Mouse (Mus musculus): ENCODE data around the gene Bex4. TPM values are rescaled to one million over a fixed set of nuclear protein-coding genes. Genes with fewer than 3 reads are reported as not detected.
"Not testable (repeated sequence)": the region's sequence is repeated elsewhere in the genome, so short reads cannot be mapped to it uniquely, and the experiment has no call there.

The Bex4 gene
- total RNA-seq (2021), result under 1 TPM; 0.74 to 0.96 TPM
- long read RNA-seq, experiment 1, partial matches to known transcripts, result 1 of 2 reads
- long read RNA-seq, experiment 1, other reads (novel, unspliced or antisense), result 0 of 2 reads
- long read RNA-seq, experiment 2, partial matches to known transcripts, result 0 of 2 reads
- long read RNA-seq, experiment 2, other reads (novel, unspliced or antisense), result 0 of 2 reads

DNA sequence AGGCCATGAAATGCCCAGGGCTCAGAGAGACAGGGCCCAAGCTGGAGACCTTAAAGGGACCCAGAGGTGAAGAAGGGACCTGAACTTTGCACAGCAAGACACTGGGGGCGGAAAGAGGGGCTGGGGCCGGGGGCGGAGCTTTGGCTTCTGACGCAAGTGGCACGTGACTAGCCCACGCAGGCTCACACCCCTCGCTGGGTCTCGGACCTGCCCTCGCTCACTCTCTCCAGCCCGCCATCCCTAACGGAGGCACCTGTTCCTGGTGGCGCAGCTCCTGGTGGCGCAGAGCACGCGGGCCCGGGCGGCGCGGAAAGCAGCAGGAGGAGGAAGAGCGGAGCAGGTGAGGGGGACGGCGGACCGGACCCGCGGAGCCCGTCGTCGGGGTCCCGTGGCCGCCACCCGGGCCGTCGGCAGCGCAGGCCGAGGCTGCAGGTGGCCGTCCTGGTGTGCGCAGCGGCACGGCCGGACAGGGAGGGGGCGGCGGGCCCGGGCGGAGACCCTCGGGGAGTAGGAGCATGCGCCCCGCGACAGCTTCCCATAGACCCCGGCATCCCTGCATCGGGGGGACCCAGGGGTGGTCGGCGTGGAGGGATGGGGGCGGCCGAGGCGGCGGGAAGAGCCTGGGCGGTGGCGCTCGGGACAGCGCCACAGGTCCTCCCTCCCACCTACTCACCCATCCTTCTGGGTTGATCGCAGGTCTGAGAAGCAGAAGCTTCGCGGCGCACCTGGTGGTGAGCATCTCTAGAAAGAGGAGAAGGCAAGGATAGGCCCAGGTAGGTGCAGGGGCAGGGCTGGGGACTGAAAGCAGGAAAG lies at the start of gene Bex4:
Bex4 (plus strand) TSS at position 170 of the 813 bp plus-strand sequence.
- not testable (repeated sequence) for DNase-seq (ENCODE audit: low spot score in 2 of 2)

DNA sequence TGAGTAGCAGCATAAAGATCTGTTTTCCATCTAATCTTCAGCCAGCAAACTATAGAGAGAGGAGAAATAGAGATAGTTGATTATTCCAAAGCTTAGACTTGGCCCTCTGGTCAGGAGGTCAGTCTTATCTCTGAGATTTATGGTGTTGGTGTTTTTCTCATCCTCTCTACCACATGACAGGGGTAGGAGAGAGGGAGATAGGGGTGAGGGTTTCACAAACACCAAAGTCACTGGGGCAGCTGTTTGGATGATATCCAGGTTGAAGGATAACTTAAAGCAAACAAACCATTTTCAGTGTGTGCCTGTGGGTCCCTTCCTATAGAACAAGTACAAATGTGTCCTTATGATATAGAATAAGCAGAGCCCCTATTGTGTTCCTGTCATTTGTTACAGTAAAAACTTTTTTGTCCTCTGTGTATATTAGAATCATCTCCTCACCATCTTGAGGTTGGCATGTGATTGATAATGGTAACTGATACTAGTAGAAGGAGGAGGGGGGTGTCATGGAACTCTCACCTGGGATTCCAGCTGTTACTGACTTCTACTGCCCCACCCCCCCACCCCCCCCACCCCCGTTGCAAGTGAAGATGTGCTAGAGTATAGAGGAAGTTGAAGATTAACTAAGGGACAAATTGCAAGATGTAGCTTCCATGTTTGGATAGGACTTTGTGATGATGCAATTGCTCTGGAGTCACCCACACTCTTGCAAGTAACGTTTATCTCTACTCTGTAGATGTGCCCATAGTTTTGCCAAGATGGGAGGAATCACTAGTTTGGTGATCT lies 46.1 kb upstream of the Bex4 start:
- no peak for DNase-seq (ENCODE audit: low spot score in 2 of 2)

DNA sequence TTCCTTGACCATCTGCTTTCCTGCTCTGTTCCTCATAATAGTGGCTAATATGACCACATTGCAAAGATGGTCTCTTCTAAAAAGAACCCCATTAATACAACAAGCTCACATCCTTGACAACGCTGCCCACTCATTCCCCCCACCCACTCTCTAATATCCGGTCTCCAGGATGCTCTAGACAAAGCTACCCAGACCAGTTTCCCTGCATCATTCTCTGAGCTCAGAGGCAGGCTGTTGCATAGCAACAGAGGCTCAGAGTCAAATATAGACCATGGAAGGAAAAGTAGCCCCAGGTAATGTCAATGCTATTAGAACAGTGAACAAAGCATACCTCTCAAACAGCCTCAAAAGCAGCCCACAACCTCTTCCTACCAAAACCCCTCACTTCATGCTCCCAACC lies 44.4 kb upstream of the Bex4 start:
- no peak for DNase-seq (ENCODE audit: low spot score in 2 of 2)

DNA sequence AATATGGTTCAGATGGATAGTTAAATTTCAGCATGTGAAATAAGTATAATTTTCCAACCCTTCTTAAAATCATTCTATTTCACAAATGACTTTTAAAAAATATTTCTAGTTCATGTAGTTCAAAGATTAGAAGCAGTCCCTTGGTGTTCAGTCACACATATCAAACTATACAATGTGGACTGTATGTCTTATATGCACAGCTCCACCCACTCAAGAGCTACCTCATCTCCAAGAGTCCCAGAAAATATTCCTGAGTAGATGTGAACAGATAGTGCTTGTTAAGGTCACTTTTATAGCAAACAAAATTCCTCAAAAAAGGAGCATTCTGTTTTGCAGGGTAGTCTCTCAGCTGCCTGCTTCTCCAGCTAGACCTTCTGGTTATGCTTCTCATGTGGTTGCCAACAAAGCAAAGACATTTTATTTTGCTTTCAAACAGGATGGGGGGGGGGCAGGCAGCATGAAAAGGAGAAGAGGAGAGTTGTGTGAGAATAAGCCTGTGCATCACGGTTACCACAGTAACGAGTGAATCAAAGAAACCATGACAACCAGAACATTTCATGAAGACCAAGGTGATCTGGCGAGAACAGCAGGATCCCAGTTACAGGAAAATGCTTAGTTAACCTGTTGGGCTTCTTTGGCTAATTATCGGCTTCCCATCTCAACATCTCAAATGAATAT lies 34.6 kb upstream of the Bex4 start:
- DNase-seq (ENCODE audit: low spot score in 2 of 2), result no peak

DNA sequence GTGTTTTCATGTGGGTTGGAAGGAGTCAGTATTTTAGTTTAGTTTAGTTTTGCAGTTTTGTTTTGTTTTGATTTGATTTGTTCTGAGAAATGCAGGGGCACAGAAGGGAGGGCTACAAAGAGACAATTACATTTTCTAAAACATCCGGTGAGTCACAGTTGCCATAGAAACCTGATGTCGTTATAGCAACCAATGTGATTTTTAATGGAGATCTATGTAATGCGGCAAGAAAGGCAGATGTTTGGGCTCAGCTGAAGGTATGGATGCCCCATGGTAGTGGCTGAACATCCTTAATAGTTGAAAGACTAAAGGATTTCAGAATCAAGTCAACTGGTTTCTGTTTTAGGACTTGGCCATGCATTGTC lies 34.1 kb upstream of the Bex4 start:
- no peak for DNase-seq (ENCODE audit: low spot score in 2 of 2)

DNA sequence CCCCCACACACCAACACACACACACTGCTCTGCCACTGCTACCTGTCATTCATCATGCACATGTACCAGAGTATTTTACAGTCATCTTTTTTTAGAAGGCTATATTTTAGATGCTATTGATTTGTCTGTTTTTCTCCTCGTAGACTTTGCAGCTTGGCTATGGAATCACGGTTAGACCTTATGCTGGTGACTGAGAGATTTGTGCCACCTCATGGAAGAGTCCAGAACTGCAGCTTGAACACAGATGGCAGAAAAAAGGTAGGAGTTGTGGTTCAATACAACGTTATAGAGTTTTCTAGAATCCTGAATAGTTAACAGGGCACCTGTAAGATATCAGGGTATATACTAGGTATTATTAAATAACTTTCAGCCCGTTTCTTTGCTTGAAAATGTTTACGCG lies 30.9 kb upstream of the Bex4 start:
- DNase-seq (ENCODE audit: low spot score in 2 of 2), result no peak

DNA sequence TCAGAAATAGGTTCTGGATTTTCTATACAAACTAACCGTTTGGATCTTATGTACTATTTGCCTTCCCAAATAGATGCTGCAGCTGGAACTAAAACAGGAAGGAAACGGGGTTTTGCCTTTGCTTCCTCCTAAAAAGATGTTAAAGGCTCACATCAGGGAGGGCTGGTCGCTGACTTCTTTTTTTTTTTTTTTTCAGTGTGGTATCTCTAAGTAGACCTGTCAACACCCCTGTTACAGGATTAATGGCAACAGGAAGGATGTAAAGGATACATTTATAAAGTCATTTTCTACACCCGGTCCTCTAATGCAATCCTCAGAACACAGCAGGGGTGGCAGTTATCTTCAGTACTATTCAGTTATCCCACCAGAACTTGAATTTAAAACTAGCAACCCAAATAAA lies 23.8 kb upstream of the Bex4 start:
- no peak for DNase-seq (ENCODE audit: low spot score in 2 of 2)

DNA sequence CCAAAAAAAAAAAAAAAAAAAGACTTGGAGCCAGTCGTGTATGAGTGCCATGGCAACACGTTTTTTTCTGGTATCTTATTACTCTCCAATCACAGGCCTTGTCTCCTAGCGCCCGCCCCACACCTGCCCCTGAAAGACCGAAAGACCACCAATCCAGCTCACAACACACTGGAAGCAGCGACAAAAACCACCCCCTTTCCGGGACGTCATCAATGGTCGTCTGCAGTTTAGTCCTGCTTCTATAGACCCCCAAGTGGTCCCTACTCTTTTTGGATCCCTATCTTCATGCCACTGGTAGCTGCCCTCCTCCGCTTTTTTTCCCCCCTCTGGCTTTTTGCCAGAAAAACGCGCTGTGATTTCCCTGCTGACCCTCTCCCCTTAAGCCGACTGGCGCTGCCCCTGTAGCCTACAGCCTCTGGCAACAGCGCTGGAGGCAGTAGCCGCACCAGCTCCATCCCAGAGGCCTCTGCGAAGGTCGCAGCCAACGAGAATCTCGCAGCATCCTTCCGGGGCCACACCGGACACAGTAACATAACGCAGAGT lies 23.3 kb upstream of the Bex4 start:
- DNase-seq (ENCODE audit: low spot score in 2 of 2), result peak in 1 of 2 experiments; percentile 16

DNA sequence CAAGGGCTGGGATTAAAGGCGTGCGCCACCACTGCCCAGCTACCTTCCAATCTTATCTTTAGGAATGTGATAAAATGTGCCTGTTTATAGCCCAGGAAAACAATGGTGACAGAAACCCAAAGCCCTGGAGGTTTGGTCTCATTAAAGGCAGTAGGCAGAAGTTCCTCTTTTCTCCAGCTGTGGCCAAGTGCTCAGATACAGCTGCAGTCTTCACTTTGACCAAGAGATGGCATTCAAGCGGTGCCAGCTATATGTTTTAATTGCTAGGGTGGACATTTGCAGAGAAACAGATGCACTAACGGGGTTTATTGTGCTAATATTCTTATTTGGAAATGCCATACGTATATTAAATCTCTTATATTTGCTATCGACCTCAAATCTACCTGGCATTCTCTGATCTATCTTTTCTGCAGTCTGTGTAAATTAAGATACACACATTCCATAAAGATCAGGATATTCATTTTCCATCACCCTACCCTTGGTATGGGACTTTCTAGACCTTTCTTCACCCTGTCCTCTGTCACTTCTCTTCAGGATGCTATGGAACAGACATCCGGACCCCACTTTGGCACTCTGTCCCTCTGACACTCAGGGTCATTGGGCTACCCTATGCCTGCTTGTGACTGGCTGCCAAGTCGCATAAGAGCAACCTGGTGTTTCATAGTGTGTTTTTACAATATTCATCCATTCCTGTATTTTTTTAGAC lies 11.6 kb upstream of the Bex4 start:
- DNase-seq (ENCODE audit: low spot score in 2 of 2), result no peak

DNA sequence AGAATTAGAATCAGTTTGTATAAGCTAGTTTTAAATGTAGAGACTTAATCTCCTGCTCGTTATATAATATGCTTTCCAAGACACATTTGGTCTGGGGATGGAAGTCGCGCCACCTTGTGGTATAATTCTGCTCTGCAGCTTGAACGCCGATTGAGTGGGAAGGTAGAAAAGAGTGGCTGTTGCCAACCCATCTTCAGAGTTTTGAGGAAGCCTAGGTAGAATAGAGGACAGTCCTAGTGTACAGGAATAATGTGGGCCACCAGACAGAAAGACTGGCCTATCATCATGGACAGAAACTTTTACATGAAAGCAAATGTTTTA lies 11.1 kb upstream of the Bex4 start:
- peak in 1 of 2 experiments; percentile 24 for DNase-seq (ENCODE audit: low spot score in 2 of 2)

DNA sequence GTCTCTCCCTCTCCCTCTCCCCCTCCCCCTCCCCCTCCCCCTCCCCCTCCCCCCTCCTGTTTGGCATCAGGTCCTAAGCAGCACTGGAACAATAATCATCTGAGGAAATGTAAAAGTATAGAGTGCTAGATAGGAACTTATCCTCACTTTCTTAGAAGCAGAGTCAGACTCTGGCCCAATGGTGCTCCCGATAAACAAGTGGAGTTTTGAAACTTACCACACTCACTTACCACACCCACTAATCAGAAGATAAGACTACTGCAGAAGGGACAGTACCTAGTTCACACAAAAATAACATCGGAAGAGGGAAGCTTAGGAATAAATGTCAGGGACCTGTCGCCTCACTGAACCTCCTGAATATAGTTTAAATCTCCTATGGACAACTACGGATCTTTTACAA lies 3.2 kb upstream of the Bex4 start:
- no peak for DNase-seq (ENCODE audit: low spot score in 2 of 2)

DNA sequence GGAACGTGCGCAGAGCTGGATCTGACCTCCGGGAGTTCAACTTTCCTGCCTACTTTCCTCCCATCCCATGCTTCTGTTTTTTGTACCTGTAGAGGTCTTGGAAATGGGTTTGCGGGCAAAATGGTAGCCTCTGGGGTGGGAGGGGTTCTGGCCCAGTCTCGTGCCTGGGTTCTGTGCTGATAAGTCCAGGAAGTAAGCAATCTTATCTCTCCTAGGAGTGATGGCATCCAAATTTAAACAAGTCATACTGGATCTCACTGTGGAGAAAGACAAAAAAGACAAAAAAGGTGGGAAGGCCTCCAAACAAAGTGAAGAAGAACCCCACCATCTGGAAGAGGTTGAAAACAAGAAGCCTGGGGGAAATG lies 826 bp downstream of the Bex4 start:
- DNase-seq (ENCODE audit: low spot score in 2 of 2), result not testable (repeated sequence)

DNA sequence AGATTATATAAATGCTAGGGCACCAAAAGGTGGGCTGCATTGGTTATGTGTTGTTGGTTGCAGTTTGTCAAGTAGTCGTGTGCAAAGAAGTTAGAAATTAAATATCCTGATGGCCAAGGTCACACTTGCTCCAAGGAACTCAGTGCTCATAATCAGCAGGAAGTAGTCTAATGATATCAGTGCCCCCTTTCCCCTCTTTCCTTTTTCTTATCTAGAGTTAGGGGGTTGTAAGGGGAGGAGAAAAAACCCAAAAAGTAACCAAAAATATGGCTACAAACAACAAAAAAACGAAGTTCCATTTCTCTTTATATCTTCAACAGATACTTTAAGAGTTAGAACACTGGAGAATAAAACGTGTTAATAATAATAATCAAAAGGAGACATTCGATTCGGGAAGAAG lies 2.6 kb downstream of the Bex4 start:
- DNase-seq (ENCODE audit: low spot score in 2 of 2), result no peak

DNA sequence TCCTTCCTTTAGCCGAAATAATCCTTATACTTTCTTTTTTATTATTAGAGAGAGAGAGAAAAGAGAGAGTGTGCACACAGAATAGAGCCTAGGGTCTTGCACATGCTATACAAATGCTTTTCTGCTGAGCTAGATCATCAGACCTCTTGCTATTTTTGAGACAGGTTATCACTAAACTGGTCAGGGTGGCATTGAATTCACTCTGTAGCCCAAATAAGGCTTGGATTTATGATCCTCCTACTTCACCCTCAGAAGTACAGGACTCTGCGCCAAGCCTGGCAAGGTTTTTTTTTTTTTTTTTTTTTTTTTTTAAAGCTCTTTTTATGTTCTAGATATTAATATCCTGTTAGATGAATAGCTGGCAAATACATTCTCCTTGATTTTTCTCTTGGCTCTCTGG lies 4.9 kb downstream of the Bex4 start:
- no peak for DNase-seq (ENCODE audit: low spot score in 2 of 2)

DNA sequence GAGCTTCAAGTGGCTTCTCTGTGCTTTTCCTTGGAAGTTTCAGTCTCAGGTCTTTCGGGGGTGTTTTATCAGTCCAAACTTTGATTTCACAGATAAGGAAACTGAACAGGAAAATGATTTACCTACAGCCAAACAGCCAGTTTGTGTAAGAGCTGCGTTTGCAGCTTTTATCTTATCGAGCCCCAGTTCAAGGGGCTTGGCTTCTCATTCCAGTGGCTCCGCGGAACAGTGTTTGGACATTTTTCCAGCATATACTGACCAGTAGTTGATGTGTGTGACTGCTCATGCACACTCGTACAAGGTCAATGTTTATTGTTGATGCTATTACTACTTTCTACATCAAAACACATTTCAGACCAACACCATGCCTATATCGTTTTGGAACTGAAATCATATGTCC lies 5.4 kb downstream of the Bex4 start:
- no peak for DNase-seq (ENCODE audit: low spot score in 2 of 2)

DNA sequence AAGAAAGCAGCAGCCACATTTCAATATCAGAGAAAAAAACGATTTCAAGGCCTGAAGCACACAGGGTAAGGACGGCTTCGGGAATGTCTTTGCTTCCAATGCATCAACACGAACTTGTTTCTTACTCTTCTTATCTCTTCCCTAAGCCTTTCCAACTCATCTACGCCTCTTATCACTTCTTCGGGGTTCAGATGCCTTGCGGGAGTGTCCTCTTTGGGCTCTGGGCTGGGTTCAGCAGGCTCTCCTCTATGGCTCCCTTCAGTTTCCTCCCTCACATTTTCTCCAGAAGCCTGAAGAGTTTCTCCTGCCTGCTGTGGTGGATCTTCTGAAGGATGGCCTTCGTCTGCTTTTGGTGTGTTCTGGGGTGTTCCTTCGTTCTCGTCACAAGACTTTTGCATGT lies 31.8 kb downstream of the Bex4 start:
- DNase-seq (ENCODE audit: low spot score in 2 of 2), result no peak

DNA sequence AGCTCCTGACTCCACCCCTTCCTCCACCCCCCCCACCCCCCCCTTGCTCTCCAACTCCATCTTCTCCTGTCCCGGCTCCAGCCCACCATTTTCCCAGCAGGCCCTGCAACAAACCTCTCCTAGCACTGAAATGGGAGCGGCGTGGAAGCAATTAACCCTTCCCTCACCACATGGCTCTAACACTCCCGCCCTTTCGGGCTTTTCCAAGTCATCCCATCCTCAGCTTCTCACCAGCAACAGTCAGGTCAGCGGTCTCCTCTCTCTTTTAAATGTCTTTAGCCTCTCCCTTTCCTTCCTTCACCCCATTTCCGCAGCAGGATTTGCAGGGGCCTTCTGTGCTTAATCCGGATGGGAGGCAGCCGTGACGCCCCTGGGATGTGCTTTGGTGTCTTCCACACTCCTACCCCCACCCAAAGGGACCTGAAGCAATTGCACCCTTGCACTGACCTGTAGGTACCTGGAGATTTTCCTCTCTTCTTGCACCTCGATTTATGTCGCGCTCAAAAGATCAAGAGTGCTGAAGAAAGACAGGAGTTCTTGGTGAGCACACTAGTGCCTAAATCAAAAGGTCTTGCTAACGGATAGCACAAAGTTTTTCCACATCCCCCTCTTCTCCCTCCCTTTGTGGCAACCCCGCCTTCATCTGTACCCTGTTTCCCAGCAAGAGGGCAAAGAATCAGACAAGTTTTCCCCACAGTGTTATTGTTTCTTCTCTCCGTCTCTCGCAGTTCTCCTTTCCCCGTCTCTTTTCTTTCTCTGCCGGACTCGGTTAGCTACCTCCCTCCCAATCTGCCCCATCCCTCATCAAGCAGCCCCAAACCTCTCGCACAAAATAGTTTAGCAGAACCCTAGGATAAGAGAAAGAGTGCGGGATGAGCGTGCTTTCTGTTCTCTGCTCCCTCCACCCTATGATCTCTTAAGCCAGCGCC lies 32.7 kb downstream of the Bex4 start:
- peak in 1 of 2 experiments; percentile 62 for DNase-seq (ENCODE audit: low spot score in 2 of 2)

DNA sequence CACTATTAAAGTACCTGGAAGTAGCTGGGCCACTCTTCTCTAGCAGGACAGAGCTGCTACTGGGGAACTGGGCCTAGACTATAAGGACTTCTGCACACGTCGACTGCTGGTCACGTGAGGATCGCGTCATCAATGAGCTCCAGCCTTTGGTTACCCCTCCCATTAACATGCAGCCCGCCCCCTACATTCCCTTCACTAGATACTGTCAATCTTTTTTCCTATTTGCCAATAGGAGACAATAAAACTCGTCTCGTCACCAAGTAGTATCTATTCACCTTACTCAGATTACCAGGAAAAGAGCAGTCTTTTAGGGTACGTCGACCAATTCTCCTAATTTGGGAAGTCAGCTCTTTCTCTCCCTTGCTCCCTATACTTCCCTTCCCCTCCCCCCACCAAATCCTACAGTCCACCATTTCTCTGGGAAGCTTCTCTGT lies 33.3 kb downstream of the Bex4 start, which contains the start of gene Tceal8:
Tceal8 (minus strand) TSS at position 225 of the 434 bp plus-strand sequence.
- DNase-seq (ENCODE audit: low spot score in 2 of 2), result peak in 1 of 2 experiments; percentile 72

DNA sequence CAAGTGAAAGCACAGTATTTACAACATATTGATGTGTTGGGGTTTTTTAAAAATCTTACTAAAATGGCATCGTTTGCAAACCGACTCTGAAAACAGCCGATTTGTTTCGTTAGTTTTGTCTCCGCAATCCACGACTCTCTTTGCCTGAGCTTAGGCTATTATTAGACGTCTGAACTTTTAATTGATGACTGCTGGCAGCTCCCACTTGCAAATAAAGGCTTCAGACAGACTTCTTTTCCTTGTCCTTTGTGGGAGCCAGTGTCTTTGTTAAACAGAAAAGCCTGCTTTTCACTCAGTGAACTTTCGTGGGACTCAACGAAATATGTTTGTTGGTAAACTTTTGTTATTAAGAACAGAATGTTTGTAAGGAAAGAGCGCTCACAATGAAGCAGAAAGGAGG lies 34.0 kb downstream of the Bex4 start:
- DNase-seq (ENCODE audit: low spot score in 2 of 2), result no peak

Measured in gastrocnemius, postnatal 4 days (tissue).